Mouse (Mus musculus) inflammation-experienced regulatory T-cells, adult 6 months (primary cell): ENCODE measurements around the gene Rhof. TPM values are rescaled to one million over a fixed set of nuclear protein-coding genes. Genes with fewer than 3 reads are reported as not detected.

Experiments
- ATAC-seq: one replicate; pipeline ENCODE4 v1.8.0; 2017
- polyA plus RNA-seq, 3 experiments: library from polyadenylated mRNA; unstranded; fragments of 100-300 nt; shearing (Covaris generic); gene quantifications; one replicate each; pipeline ENCODE4 v1.2.1; 2017

The Rhof gene
- polyA plus RNA-seq, 3 experiments from 2014 or later: 62.4 to 71.7 (median 66.6) TPM

DNA sequence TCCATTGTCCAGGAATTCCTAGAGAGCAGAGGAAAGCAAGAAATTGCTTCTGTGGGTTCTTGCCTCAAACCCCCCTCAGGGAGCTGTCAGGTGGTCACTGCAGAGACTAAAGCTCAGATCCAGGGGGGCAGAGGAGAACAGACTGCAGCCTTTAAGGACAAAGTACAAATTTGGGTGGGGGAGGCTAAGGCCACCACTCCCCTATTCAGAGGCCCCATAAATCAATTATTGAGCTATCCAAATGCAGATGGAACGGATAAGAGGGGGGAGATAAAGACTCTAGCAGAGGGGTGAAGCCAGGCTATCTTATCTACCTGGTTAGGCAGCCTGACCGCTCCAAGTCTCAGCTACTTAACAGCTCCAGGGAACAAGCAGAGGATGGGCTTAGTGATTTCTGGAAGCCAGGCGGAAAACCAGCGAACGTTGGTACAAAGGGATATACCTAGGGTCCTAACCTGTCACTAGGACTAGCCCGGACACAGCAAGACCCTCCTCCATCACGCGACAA is 2.4 kb upstream of the Rhof start:
- no peak for ATAC-seq

- no peak for ATAC-seq
Observed at GRCm38 (mm10) chr5:123134186-123134874, 1.8 kb upstream of the Rhof start.

DNA sequence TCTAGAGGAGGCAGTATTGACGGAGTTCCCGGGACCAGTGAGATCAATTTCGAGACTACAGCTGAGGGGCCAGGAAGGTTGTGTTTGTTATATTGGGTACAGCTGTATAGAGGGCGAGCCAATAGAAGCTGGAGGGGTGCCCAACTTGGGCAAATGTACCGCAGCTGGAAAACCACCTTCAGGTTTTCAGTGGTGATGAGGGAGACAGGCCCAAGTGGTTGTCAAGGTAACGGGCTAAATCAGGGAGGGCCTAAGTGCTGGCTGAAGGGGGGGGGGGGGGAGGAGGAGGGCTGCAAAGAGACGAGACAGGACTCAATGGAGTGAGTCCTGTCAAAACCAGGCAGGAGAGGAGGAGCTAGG is 1.3 kb upstream of the Rhof start:
- ATAC-seq: no peak

GRCm38 (mm10) chr5:123133083-123133783 is 741 bp upstream of the Rhof start:
- ATAC-seq: peak; percentile 9

GRCm38 (mm10) chr5:123130814-123131148 is 1.7 kb downstream of the Rhof start:
- ATAC-seq: no peak

GRCm38 (mm10) chr5:123130030-123130813 is 2.3 kb downstream of the Rhof start:
- ATAC-seq: no peak

GRCm38 (mm10) chr5:123129170-123129757 is 3.2 kb downstream of the Rhof start:
- no peak for ATAC-seq

DNA sequence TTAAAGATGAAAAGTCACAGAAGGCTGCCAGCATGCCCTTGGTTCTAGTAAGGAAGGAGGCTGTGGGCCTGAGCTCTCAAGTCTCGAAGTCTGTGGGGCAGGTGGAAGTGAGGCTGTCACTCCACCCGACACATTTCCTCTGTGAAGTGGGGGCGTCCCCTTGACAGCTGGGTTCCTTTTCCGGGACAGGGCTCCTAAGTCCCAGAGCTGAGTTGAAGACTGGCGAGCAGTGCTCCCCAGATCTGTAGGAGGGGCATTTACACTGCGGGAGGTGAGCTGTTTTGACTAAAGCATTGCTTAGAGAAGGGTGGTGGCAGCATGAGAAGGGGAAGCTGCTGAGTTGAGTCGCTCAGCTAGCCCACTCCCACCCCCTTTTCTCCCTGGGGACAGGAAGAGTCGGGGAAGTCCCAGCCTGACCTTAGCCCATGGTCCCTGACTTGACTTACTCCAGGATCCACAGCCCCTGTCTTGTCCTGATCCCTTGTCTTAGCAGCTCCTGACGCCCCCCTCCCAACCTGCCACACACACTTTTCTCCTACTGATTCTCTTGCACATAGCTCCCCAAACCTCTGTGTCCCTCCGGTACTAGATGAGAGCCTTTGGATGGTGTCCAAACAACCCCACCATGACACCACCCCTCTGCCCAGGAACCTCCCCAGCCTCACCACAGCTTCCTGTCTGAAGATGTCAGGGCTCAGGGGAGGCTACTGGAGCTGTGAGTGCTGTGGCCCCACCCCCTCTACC is 3.9 kb downstream of the Rhof start:
- ATAC-seq: peak; percentile 74

DNA sequence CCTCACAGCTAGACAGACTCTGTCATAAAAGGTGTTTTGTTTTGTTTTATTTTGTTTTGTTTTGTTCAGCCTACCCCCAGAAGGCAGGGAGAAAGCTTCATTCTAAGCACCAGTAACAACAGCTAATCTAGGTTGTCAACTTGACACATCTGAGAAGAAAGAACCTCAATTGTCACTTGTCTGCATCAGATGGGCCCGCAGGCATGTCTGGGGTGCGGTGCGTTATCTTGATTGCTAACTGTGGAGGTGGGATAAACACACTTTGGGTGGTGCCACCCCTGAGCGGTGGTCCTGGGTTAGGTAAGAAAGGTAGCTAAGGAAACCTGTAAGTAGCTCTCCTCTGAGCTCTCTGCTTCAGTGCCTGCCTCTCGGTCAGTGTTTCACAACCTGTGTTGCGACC is 5.5 kb downstream of the Rhof start:
- ATAC-seq: no peak

GRCm38 (mm10) chr5:123125638-123126406 is 6.7 kb downstream of the Rhof start:
- ATAC-seq: peak; percentile 16

DNA sequence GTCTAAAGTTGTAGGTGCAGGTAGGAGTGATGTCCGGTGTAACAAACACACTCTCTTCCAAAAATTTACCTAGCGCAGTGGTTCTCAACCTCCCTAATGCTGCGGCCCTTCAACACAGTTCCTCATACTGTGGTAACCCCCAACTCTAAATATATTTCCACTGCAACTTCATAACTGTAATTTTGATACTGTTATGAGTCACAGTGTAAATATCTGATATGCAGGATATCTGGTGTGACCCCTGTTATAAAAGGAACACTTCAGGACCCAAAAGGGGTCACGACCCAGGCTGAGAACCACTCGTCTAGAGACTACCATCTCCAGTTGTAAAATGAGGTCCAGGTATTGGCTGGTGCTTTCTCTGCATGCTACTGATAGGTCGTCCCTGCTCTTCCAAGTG is 7.4 kb downstream of the Rhof start:
- no peak for ATAC-seq

GRCm38 (mm10) chr5:123122181-123122580 is 10.3 kb downstream of the Rhof start:
- ATAC-seq: no peak

DNA sequence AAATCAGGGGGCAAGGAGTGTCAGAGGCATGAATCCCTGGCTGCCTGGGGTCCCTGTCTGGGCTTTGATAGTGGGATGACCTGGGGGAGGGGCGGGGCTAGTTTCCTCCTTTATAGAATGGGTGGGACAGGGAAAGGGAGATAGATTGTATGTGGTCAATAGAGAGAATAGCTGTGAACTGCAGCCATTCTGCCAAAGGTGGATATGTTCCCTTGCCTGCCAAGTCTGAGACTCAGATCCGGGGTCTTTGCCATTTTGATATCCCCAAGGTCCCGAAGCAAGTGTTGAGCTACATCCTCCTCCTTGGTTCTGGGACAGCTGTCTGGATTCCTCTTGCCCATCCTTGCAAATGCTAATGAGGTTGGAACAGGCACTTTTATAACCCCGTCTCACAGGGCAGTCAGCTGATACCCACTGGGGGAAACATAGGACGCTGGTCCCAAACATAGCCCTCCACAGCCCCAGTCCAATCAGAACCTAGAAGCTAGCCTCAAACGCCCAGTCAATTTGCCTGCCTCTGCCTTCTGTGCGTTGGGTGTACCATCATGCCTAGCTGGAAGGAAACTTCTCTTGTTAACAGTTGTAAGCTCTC is 11.8 kb downstream of the Rhof start:
- no peak for ATAC-seq

- ATAC-seq: no peak
Observed at GRCm38 (mm10) chr5:123118826-123119225, 13.7 kb downstream of the Rhof start.

- ATAC-seq: no peak
Observed at GRCm38 (mm10) chr5:123117773-123118172, 14.7 kb downstream of the Rhof start.

- no peak for ATAC-seq
Observed at GRCm38 (mm10) chr5:123117257-123117656, 15.2 kb downstream of the Rhof start.

- no peak for ATAC-seq
Observed at GRCm38 (mm10) chr5:123116080-123116479, 16.4 kb downstream of the Rhof start.

DNA sequence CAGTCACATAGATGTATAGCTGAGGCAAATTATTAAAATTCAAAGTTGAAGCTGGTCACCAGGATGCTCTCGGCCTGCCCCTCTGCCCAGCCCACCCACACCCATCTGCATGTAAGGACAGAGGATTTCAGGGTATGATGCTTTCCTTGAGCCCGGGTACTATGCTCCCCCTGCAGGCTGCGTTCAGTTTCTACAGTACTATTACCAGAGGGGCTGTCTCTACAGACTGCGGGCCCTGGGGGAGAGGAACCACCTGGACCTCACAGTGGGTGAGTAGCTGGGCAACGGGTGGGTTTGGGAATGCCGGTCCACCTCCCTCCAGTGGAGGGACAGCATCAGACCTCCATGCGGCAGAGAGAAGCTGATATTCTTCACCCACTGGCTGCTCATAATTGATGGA is 17.6 kb downstream of the Rhof start:
- no peak for ATAC-seq

- no peak for ATAC-seq
Observed at GRCm38 (mm10) chr5:123114109-123114508, 18.4 kb downstream of the Rhof start.

- no peak for ATAC-seq
Observed at GRCm38 (mm10) chr5:123110296-123110721, 22.2 kb downstream of the Rhof start.
